Mouse (Mus musculus): ENCODE results near the gene Pex5l.

The Pex5l gene

DNA sequence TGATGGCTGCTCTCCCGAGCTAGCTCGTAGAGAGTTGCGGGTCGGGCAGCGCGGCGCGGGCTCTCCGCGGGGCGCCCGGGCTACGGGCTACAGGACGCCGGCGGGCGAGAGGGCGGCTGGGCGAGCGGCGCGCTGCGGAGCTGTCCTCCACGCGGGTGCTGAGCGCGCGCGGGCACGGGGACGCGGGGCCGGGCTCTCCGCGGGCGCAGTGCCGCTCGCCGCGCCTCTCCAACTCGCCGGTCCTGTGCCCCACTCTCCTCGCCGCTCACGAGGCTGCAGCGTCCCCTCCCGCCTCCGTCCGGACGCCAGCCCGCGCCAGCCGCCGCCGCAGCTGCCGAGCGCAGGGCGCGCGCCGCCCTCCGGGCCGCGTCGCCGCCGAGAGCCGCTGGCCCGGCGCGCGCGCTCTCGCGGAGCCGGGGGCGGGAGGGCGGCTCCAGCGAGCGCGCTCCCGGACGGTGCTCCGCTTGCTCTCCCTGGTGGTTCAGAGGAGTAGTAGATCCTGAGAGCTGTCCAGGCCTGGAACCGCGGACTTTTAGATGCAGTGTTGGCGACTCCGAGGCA is at the start of gene Pex5l:
Pex5l (minus strand) TSS at position 347 of the 561 bp plus-strand sequence.
- DNase-seq: peak; percentile 33

DNA sequence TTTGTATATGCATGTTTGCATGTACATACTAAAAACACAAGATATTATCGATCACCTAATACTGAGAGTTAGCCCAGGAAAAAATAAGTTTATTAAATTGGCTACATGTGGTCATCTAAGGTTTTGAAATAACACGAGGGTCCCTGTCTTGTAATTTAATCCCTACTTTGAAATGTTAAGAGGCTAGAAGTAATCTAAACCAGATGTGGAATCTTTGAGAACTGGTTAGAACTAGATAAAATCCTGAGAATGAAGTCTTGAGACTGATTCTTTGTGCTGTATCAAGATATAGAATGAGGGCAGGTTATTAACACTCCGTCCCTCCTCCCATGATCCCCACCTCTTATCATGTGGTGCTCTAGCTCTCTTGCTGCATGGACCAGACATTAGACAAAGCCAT is 22.1 kb upstream of the Pex5l start:
- no peak for DNase-seq

DNA sequence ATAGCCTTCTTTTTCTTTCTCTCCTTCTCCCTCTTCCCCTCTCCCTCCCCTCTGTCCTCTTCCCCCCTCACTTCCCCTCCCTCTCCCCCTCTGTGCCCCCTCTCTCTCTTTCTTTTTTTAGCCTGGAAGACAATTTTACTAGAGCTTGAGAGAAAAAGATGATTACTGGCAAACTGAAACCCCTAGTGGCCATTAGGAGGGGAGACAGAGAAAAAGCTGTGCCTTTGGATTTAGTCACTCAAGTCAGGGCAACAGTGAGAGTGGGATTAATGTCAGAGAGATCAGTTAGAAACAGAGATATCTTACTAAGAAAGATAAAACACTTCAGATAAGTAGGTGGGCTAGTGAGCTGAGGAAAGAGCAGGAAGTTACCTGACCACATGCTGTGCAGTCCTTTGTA is 20.8 kb upstream of the Pex5l start:
- no peak for DNase-seq

DNA sequence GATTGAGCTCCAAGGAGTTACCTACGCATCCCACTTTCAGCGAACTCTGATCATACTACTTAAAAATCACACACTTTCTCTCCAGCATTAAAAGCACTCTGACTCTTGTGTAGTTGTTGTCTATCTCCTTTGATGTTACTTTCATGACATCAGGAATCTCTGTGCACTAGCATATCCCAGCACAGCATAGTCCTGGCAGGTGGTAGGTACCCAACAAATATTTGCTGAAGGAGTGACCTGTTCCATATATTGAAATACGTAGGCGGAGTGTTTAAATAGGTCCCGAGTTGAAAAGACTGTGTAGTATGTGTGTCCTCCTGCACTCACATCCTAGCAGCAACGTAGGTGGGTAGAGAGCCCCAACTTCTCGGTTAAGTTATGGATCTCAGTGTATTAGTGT is 545 bp upstream of the Pex5l start:
- no peak for DNase-seq

DNA sequence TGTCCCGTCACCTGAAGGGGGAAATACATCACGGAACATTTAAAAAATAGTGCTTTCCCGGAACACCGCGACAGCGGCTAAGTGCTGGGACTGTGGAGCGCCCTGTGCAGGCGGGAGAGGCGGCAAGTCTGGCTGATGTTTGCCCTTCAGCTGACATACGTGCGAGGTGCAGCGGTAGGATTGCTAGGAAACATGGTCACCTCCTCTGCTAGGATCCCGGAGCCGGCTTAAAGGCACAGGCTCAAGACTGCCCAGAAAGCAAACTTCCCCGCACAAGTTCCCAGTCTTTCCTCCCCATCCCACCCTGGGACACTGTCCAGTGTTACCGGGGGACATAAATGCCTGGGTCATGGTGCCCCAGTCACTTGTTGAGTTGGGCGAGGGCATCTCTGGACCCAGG is 649 bp downstream of the Pex5l start:
- no peak for DNase-seq

DNA sequence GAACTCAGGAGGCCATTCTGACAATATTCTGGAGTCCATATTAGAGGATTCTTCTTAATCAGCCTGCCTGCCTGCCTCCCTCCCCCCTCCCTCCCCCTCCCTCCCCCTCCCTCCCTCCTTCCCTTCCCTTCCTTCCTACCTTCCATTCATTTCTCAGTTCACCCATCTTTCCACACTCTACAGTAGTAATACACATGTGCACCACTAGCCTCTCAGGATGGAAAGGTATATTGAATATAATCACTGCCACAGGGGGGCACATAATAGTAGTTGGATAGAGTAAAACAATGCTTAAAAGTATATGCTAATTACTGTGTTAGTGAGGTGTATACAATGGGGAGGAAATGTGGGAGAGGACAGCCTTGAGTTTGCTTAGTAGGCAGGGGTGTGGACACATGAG is 13.1 kb downstream of the Pex5l start:
- DNase-seq: no peak

DNA sequence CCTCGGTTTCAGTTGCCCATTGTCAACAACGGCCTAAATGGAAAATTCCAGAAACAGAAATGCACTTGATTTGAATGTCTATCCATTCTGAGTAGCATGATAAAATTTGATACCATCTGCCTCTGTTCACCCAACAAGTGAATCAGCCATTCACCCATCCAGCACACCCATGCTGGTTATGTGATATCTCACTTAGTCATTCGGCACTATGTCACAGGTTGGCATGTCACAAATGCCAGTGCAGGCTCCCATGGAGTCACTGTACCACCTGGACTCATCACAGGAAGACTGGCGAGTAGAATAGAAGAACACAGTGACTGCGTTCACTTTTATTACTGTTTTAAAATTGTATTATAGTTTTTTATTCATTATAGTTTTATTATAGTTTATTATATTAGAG is 18.3 kb downstream of the Pex5l start:
- no peak for DNase-seq

DNA sequence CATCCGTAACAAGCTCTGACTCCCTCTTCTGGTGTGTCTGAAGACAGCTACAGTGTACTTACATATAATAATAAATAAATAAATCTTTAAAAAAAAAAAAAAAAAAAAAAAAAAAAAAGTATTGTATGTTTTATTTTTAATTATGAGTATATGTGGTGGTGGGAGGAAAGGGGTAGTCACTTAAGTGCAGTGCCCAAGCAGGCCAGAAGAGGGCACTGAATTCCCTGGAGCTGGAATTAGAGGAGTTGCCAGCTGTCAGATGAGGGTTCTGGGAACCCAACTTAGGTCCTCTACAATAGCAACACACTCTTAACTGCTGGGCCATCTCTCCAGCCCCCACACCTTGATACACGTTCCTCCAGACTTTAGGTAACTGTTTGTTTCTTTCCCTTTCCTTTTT is 37.3 kb downstream of the Pex5l start:
- no peak for DNase-seq

DNA sequence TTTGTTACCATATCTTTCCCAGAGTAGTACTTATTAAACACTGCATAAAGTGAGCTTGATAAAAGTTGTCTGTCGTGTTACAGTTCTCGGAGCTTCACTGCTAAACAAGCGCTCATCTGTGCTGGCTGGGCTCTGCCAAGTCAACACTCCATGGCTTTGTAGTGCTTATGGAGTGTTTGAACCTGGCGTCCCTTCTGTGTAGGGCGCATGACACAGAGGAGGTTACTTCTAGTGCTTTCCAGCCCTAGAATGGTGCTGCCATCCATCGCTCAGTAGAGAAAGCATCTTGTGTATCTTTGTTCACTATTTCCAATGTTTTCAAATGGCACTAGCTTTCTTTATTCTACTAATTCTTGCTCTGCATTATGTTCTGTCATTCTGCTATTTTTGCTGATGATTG is 39.5 kb downstream of the Pex5l start:
- DNase-seq: no peak

DNA sequence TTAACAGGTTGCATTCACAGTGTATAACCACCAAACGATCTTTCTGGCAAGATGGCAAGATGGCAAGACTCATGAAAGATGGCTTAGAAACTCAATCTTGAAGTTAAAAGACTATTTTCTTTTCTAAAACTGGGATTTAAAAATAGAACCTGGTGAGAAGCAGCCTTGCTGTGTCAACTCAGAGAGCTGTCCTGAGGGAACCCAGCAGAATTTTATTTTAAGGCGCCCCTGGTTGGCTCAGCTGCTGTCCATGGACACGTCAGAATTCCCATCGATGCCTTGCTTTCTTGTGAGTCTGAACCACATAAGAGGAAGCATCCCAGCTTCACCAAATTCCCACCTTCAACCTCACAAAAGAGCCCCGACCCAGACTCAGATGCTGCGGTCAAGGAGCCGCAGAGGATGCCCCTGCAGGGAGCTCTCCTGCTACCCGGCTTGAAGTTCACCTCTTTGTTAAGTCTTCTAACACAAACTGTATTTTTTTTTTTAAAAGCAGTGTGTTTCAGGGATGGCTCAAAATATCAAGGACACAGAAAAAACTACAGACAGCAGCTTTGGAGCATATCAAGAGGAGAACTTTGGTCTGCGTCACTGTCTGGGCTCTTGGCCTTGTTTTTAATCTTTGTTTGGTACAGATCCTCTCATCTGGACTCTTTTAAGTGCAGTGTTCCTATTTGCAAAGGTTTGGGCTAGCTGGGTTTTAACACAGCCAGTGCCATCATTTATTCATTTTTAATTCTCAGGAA is 44.3 kb downstream of the Pex5l start:
- DNase-seq: no peak

DNA sequence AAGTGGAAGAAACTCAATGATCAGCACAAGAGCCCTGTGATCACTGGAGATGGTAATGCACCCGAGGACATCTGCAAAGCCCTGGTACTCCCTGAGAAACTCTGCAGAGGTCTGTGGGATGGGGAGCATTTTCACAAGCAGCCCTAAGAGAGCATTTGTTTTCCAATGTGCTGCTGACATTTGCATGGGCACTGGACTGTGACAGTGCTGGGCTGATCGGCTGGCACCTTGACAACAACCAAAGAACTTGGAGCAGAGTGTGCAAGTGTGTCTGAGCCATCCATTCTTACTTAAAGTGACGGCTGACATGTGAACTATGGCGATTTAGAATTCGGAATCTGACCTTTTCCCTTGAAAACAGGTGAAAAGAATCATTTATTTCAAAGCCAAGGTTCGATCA is 49.4 kb downstream of the Pex5l start:
- no peak for DNase-seq

DNA sequence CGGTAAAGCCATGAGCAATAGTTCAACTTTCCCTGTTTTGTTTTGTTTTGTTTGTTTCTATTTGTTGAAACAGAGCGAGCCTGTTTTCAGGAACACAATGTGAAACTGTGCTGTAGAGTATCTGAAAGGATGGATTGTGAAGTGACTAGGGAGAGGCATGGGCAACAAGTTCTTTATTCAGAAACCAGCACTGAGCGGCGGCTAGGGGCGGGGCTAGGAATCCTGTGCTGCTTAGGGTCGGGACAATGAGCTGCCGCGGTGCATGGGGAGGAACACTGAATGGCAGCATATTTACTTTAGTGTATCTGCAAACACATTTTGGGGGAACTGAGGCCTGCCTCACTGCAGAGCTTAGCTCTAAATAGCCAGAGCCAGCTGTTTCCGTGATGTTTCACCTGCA is 53.0 kb downstream of the Pex5l start:
- no peak for DNase-seq

DNA sequence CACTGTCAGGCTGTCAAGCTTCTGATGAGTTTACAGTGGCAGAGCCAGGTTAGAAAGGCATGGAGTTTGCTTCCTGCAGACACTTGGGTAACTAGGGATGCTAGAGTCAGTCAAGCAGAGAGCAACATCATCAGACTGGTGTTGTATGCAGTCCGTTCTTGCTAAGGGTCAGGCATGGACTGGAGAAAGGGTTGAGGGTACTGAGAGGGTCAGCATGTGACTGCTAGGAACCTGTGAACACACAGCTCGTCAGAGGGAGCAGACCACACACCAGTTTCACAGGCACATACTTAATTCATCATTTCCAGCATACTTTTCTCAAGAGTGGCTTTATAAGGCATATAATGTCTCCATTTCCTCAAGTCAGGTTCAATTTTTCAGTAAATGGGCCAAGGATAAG is 53.6 kb downstream of the Pex5l start:
- no peak for DNase-seq

DNA sequence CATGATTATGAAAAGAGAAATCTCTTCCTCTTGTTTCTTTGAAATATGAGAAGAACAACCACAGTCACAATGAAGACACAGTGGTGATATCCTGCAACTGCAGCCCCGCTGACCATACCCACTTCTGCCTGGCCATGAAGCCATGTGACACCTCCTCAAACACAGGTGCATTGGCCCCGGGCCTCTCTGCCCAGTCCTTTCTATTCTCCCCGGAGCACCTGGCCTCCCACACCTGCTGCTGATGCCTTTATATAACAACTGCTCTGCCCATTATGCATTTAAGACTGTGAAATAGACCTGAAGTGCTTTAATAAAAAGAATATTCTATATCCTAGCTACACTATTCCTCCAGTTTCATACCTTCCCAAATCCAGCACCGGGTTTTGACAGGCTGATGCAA is 54.8 kb downstream of the Pex5l start:
- no peak for DNase-seq

DNA sequence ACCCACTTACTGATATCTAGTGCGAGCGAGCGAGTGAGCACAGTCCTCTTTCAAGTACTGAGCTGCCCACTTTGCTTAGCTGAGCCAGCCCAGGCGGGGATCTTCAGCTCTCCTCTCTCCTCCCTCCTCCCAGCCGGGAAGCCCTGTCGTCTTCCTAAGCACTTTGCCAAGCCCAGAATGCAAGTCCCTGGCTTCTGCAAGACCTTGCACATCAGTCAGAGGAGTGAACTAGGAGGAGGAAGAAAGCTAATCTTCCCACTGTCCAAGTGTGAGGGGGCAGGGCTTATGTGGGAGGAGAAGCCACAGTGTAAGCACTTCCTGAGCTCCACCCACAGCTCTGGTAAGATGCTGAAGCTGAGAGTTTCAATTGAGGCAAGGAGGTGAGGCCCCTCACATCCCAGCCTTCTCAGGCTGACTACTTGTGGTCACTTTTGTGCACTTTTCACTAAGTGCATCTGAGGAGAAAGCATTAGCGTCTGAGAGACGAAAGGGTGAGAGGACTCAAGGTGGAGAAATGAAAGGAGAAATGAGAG is 60.2 kb downstream of the Pex5l start:
- DNase-seq: no peak

DNA sequence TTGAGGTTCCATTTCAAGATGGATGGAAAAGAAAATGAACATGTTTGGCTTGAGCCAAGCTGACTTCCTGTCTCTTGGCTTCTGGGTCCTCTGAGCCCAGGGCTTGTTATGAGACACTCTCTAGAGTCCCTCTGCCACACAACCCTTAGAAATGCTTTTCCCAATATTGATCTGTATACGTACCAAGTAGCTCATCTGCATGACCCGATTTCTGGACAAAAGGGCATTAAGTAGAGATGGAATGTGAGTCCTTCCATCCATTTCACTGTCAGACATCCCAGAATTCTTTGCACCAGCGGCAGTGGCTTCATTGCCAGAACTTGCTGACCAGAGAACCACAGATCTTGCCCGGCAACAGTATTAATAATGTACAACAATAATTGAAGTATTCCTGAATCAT is 61.3 kb downstream of the Pex5l start:
- DNase-seq: no peak

DNA sequence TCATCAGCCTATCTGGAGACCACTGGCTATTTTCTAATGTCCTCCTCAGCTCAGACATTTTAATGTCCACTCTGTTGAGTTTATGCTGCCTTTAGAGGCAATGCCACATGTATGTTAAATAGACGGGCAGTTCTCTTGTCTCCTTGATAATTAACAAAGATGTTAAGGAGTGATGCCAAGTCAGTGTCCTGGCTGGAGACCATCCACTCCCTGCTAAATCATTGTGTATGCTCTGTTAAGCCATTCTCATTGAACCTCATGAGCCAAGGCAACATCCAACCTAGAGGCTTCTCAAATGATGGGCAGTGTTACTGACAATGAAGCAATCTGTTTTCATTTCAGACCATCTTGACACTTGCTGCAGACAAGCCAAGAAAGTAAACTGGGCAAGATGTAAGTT is 63.4 kb downstream of the Pex5l start:
- DNase-seq: no peak

DNA sequence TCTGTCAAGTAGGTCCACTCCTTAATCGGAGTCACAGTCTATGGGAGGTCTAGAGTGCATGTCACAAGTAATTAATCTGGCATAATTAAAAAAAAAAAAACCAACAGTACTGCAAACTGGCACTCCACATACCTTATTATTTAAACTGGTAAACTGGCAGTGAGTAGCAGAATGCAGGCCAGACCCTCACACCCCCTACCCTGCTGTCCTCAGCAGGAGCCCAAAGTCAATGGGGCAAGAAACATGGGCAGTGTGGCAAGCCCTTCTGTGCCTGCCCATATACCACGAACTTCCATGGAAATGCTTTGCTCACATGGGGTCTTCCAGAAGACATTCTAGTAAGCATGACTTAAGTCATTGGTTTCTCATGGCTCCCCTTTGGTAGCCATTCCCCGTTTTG is 63.9 kb downstream of the Pex5l start:
- no peak for DNase-seq

DNA sequence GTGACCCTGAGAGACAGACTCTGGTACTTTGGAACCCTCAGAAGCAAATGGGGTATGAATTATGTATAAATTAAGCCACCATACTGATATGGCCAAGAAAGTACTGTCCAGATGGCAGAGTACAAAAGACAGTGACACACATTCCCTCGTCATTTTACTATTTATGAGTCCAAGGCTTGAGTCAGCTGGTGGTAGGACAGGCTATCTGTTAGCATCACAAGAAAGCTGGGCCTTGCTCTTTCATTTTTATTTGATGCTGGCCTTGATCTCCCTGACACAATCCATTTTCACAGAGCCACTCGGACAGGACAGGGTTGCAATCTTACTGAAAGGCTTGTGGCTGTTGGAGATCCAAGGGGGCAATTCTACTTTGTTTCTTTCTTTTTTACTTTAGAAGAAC is 67.4 kb downstream of the Pex5l start:
- DNase-seq: no peak

DNA sequence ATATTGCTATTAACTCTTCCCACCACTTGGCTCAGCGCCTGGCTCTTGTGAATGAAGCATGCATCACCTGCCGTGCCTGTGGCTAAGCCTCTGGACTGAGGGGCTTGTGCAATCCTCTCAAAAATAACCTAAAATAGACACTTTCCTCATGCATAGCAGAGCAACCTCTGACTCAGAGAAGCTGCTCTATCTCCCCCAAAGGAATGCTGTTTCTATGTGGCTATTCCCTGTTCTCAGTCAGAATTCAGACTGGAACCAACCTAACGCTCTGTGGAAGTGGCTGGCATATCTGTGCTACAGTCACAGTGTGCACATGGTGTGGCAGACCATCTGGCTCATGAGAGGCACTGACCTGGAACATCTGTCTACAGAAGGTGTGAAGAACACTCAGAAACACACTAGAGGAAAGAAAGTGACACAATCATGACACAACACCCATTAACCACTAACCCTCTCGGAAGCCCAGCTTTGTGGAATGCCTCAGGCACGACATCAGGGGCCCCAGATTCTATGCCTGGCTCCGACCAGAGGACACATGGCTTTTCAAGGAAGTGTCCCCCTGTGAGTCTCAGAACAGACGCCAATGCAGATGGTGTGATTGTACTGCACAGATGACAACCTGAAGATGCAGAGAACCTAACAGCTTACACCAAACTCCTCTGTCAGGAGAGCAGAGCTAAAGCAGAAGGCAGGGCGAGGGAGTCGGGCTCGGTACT is 68.6 kb downstream of the Pex5l start:
- DNase-seq: no peak

DNA sequence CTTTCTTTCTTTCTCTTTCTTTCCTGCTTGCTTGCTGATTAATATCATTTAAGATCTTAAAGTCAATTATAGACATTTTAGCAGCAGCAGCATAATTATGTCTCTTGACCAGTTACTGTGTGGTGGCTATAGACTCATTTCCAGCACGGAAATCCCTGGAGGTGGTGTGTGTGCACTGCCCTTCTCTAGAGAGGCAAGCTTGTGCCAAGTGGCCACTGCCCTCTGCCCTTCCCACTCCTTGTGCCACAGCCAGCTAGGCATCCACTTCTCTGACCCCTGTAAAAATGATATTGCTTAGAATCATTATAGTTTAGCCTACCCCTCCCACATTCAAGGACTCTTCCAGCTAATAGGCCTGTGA is 69.2 kb downstream of the Pex5l start:
- DNase-seq: no peak

DNA sequence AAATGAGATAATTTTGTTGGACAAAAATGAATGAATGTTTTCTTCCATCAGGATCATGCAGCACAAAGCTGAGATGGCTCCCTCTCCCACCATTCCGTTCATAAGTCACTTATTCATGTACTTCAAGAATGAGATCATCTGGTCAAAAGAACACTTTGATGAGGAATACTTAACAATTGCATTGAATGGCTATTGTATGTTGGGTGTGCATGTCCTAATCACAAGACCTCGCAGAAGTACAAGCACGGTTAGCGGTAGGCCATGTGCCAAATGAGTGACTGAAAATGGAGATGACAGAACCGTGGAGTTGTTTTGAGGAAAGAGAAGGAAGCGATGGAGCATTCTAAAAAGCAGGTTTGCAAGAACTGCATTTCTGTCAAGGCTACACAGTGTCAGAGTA is 72.3 kb downstream of the Pex5l start:
- DNase-seq: no peak

DNA sequence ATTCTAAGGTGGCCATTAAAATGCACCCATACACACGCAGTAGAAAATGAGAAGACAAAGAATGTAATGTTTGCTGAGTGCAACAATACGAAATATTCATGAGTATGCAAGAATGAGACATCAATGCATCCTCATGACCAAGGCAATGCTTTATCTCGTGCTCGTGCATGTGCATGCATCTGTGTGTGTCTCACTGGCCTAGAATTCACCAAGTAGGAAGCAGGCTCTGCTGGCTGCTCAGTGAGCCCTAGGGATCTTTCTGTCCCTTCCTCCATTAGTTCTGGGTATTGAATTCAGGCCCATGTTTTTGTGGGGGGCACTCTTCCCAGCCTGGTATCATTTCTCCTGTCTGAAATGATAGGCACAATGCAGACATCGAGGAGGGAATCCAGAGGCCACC is 74.9 kb downstream of the Pex5l start:
- DNase-seq: no peak

DNA sequence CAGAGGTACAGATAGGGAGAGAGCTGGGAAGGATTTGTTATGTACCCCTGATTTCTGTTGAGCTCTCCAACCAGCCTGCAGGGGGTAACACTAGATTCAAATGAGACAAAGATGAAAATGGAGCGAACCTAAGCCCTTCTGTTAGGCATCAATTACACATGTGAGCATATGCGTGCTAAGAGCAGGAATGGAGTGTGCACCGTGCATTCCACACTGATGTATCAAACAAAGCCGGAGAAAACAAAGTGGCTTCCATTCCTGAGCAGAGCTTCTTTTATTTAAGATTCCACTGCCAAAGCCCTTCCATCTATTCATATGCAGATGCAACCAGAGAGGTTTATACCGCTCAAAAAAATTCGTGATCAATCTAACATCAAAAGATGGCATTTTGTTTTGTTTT is 79.5 kb downstream of the Pex5l start:
- no peak for DNase-seq

Measured in liver (tissue).